Mouse (Mus musculus) kidney, adult 9 months (tissue): Measurements from ENCODE around the gene Efhd1.
A peak's percentile ranks its signal among the peaks of the same experiment; 100 is the strongest.

Experiments used
- DNase-seq: peaks from one replicate; pipeline ENCODE4 v3.0.0; 2022

Efhd1 gene

GRCm38 (mm10) chr1:87270641-87271467 is 6.7 kb downstream of the Efhd1 start:
- DNase-seq, result no peak

- DNase-seq, result no peak
Measured at GRCm38 (mm10) chr1:87271596-87271995, 7.4 kb downstream of the Efhd1 start.

GRCm38 (mm10) chr1:87272462-87272861 is 8.3 kb downstream of the Efhd1 start:
- no peak for DNase-seq

GRCm38 (mm10) chr1:87273514-87273942 is 9.4 kb downstream of the Efhd1 start:
- DNase-seq, result peak; percentile 41

- DNase-seq, result no peak
Measured at GRCm38 (mm10) chr1:87274134-87274533, 10.0 kb downstream of the Efhd1 start.

GRCm38 (mm10) chr1:87275151-87275550 is 11.0 kb downstream of the Efhd1 start:
- DNase-seq, result peak; percentile 80

GRCm38 (mm10) chr1:87276056-87276455 is 11.9 kb downstream of the Efhd1 start:
- no peak for DNase-seq

- no peak for DNase-seq
Measured at GRCm38 (mm10) chr1:87280281-87280680, 16.1 kb downstream of the Efhd1 start.

GRCm38 (mm10) chr1:87281599-87282412 is 17.6 kb downstream of the Efhd1 start:
- no peak for DNase-seq

- DNase-seq, result no peak
Measured at GRCm38 (mm10) chr1:87282413-87282788, 18.2 kb downstream of the Efhd1 start.

- peak; percentile 48 for DNase-seq
Measured at GRCm38 (mm10) chr1:87283410-87283960, 19.3 kb downstream of the Efhd1 start.

- no peak for DNase-seq
Measured at GRCm38 (mm10) chr1:87287105-87287504, 22.9 kb downstream of the Efhd1 start.

GRCm38 (mm10) chr1:87291416-87291815 is 27.3 kb downstream of the Efhd1 start:
- no peak for DNase-seq

- peak; percentile 79 for DNase-seq
Measured at GRCm38 (mm10) chr1:87292420-87293190, 28.4 kb downstream of the Efhd1 start.

- peak; percentile 79 for DNase-seq
Measured at GRCm38 (mm10) chr1:87294063-87294710, 30.0 kb downstream of the Efhd1 start.

GRCm38 (mm10) chr1:87294951-87295350 is 30.8 kb downstream of the Efhd1 start:
- no peak for DNase-seq

- DNase-seq, result no peak
Measured at GRCm38 (mm10) chr1:87297346-87297925, 33.3 kb downstream of the Efhd1 start.

GRCm38 (mm10) chr1:87300360-87301286 is 36.5 kb downstream of the Efhd1 start:
- DNase-seq, result no peak

GRCm38 (mm10) chr1:87301971-87302370 is 37.8 kb downstream of the Efhd1 start:
- DNase-seq, result no peak

GRCm38 (mm10) chr1:87308952-87309351 is 44.8 kb downstream of the Efhd1 start:
- no peak for DNase-seq

- peak; percentile 52 for DNase-seq
Measured at GRCm38 (mm10) chr1:87309621-87310020, 45.5 kb downstream of the Efhd1 start.
